Mouse (Mus musculus) liver, embryonic 14.5 days (tissue): ENCODE measurements around the gene Rpl18. TPM values are rescaled to one million over a fixed set of nuclear protein-coding genes. Genes with fewer than 3 reads are reported as not detected.

Experiments
- ATAC-seq: fragments of 200-750 bp; cut with Nextera tagmentation; 2 replicates; pipeline ENCODE4 v1.8.0; 2017; ENCODE audit warnings: moderate number of reproducible peaks, mild to moderate bottlenecking, moderate library complexity; ENCODE audit not compliant: insufficient read depth
- DNase-seq, 3 experiments: peaks; one replicate each; pipeline ENCODE4 v3.0.0-alpha.2; 2012 to 2013; ENCODE audit warnings: low read depth in 3 of 3, low spot score in 3 of 3
- H3K27ac ChIP-seq: fragments of 300-500 bp; sonication (generic); 2 replicates; pipeline ENCODE4 v1.5.1; 2014; ENCODE audit warnings: moderate library complexity, mild to moderate bottlenecking, control low read depth, inconsistent platforms
- H3K27me3 ChIP-seq: fragments of 300-500 bp; sonication (generic); 2 replicates; pipeline ENCODE4 v1.6.1; 2014; ENCODE audit warnings: mild to moderate bottlenecking, low read length, moderate library complexity; ENCODE audit not compliant: control insufficient read depth, insufficient read depth
- H3K36me3 ChIP-seq: fragments of 300-500 bp; sonication (generic); replicated peaks from 2 replicates; pipeline ENCODE4 v1.6.1; 2014; ENCODE audit warnings: low read depth; ENCODE audit not compliant: control insufficient read depth, insufficient read depth
- H3K4me1 ChIP-seq, 2 experiments: fragments of 200-500 bp in 1 of 2; fragments of 300-500 bp in 1 of 2; sonication (generic) in 1 of 2; replicated peaks; 2 replicates each; pipeline ENCODE4 v1.6.1; 2012 to 2014; ENCODE audit warnings: antibody characterized with exemption in 1 of 2, inconsistent platforms in 1 of 2, low read length in 1 of 2; ENCODE audit not compliant: control insufficient read depth in 2 of 2, insufficient read depth in 2 of 2
- H3K4me2 ChIP-seq: fragments of 300-500 bp; sonication (generic); 2 replicates; pipeline ENCODE4 v1.6.1; 2014; ENCODE audit warnings: low read depth, mild to moderate bottlenecking, control low read depth, moderate library complexity
- H3K4me3 ChIP-seq, 2 experiments: fragments of 200-500 bp in 1 of 2; fragments of 300-500 bp in 1 of 2; sonication (generic) in 1 of 2; 2 replicates each; pipeline ENCODE4 v1.5.1; 2012 to 2014; ENCODE audit warnings: low read depth in 2 of 2, low read length in 2 of 2, mild to moderate bottlenecking in 2 of 2, control low read depth in 1 of 2, inconsistent platforms in 1 of 2, moderate library complexity in 1 of 2; ENCODE audit not compliant: insufficient read depth in 1 of 2
- H3K9ac ChIP-seq: fragments of 300-500 bp; sonication (generic); replicated peaks from 2 replicates; pipeline ENCODE4 v1.6.1; 2014; ENCODE audit warnings: mild to moderate bottlenecking, control low read depth, moderate library complexity
- H3K9me3 ChIP-seq: fragments of 300-500 bp; sonication (generic); 2 replicates; pipeline ENCODE4 v1.6.1; 2016; ENCODE audit warnings: low read length, mixed read lengths; ENCODE audit not compliant: control insufficient read depth
- CTCF ChIP-seq: IDR thresholded peaks from 2 replicates; pipeline ENCODE4 v1.5.1; 2016; ENCODE audit warnings: antibody characterized with exemption, low read depth, control low read depth
- EP300 ChIP-seq: IDR thresholded peaks from 2 replicates; pipeline ENCODE4 v1.6.1; 2016; ENCODE audit warnings: antibody characterized with exemption, low read depth
- WGBS: fragments of 180-500 bp; shearing (Covaris S2); extraction: QIAGEN DNeasy Blood & Tissue Kit; methylation state at CpG from one replicate; pipeline ENCODE4 v1.1.7; 2014; ENCODE audit not compliant: insufficient replicate concordance; 5-methylcytosine and 5-hydroxymethylcytosine counted together
- polyA plus RNA-seq, 2 experiments: library from polyadenylated mRNA; depleted of rRNA in 1 of 2; stranded (reverse) in 1 of 2; unstranded in 1 of 2; fragments of >200 nt; fragmentation: Nextera tagmentation in 1 of 2; extraction: Ambion mirVana in 1 of 2; gene quantifications; 2 replicates each; pipeline versions ENCODE4 v1.2.1 to v1.2.3; 2012 to 2014

The Rpl18 gene
- polyA plus RNA-seq, 2 experiments, result 499 to 846 TPM

- H3K27me3 ChIP-seq, result no peaks in the 10 kb centered on the region
- ATAC-seq, result no peak
- peaks cover 12% of the 10 kb centered on the region for H3K36me3 ChIP-seq
- H3K4me1 ChIP-seq, result peaks cover 25 to 30% of the 10 kb centered on the region in 2 experiments
- WGBS, result 84% methylated on average over 20 of the region's 20 CpGs
- no peak for DNase-seq
- no peaks in the 10 kb centered on the region for H3K9me3 ChIP-seq
- no peak overlapping the region for H3K9ac ChIP-seq
- TF ChIP-seq CTCF (no peak), EP300 (no peak)
- H3K4me2 ChIP-seq, result no peak overlapping the region
- no peak overlapping the region for H3K27ac ChIP-seq
- no peak overlapping the region for H3K4me3 ChIP-seq
Measured at GRCm38 (mm10) chr7:45710477-45711191, 4.6 kb upstream of the Rpl18 start.

DNA sequence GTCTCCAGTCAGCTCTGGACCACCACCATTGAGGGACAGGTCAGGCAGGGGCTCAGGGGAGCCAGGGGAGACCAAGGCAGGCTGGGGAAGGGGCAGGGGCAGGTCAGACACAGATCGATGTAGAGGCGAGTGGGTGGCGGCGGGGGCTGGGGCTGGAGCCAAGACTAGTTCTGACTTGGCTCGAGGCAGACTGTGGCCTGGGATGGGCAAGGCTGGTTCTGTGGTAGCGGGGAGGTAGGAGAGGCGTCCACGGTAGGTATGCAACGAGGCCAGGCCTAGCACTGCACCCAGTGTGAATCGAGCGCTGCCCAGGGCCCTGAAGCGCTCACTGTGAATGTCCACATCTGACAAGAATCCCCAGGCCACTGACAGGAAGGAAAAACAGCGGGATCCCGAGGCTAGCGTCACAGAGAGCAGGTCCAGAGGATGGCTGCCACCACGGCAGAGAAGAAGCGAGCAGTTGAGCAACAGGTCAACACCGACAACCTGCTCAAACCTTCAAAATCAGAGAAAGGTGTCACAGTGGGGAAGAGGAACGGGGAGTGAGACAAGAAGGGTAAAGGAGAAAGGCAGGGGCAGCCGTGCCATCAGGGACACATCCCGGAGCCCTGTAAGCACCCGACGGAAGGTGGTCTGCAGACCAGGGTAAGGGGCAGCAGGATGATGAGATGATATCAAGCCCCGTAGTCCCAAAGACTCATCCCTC, 3.8 kb upstream of the Rpl18 start:
- TF ChIP-seq CTCF, result no peak
- no peak for TF ChIP-seq EP300
- DNase-seq, result no peak
- Histone ChIP-seq H3K27me3 (no peaks in the 10 kb centered on the region), H3K4me1 (peaks cover 26 to 32% of the 10 kb centered on the region in 2 experiments), H3K4me3 (no peak overlapping the region), H3K9ac (no peak overlapping the region), H3K36me3 (peaks cover 12% of the 10 kb centered on the region), H3K27ac (no peak overlapping the region), H3K9me3 (no peaks in the 10 kb centered on the region), H3K4me2 (no peak overlapping the region)
- ATAC-seq, result no peak
- WGBS, result 83% methylated on average over 24 of the region's 24 CpGs

DNA sequence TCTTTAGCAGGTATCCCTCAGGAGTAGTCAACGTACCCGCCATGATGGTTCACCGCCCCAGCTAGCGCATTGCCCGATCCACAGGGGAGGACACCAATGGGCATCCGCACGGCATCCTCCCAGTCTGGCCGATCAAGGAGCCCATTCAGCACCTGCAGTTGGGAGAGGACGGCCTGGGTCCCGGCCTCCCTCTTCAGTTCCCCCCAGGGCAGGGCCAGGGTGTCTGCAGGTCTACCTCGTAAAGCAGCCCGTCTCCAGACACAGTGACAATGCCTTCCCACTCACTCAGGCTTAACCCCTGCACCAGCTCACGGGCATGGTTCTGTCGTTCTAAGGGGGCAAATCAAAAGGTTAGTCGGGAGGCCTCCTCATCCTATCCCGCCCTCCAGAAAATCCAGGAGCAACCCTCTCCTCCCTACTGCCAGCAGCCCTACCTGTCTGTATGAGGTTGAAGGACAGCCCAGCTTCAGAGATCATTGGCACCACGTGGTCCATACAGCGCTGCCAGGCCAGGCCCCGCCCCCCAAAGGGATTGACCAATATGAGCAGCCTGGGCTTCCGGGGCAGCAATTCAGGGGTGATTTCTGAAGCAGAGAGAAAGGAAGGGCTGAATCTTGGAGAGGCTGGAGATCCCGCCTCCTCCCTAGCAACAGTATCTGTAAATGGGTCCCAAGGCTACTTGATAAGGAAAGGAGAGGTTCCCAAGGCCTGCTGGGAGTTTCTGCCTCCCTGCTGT, 3.1 kb upstream of the Rpl18 start:
- Histone ChIP-seq H3K4me2 (no peak overlapping the region), H3K36me3 (peaks cover 12% of the 10 kb centered on the region), H3K9ac (no peak overlapping the region), H3K4me1 (peaks cover 25 to 31% of the 10 kb centered on the region in 2 experiments), H3K4me3 (no peak overlapping the region), H3K27ac (no peak overlapping the region), H3K9me3 (no peaks in the 10 kb centered on the region), H3K27me3 (no peaks in the 10 kb centered on the region)
- no peak for ATAC-seq
- DNase-seq, result no peak
- TF ChIP-seq EP300, result no peak
- no peak for TF ChIP-seq CTCF
- 85% methylated on average over 21 of the region's 21 CpGs for WGBS

- no peak for TF ChIP-seq CTCF
- no peak for TF ChIP-seq EP300
- no peak overlapping the region for H3K27ac ChIP-seq
- H3K9me3 ChIP-seq, result no peaks in the 10 kb centered on the region
- no peak for DNase-seq
- H3K4me3 ChIP-seq, result no peak overlapping the region
- H3K36me3 ChIP-seq, result peaks cover 12% of the 10 kb centered on the region
- WGBS, result 88% methylated on average over 16 of the region's 16 CpGs
- H3K4me2 ChIP-seq, result no peak overlapping the region
- H3K4me1 ChIP-seq, result peaks cover 18 to 20% of the 10 kb centered on the region in 2 experiments
- no peak overlapping the region for H3K9ac ChIP-seq
- no peak for ATAC-seq
- H3K27me3 ChIP-seq, result no peaks in the 10 kb centered on the region
Measured at GRCm38 (mm10) chr7:45713396-45713795, 1.9 kb upstream of the Rpl18 start.
